Mouse (Mus musculus) cerebellum, adult 8-10 months (tissue): Measurements from ENCODE around the gene Gm4064.
"Not testable (repeated sequence)": the region's sequence is repeated elsewhere in the genome, so short reads cannot be mapped to it uniquely, and the experiment has no call there.

Experiments
- DNase-seq: peaks from one replicate; pipeline ENCODE4 v3.0.0; 2022

The Gm4064 gene

GRCm38 (mm10) chrY:2796105-2796504 is at the start of gene Gm4064:
Gene Gm4064 (minus strand): TSS chrY:2796205.
- DNase-seq = not testable (repeated sequence)

DNA sequence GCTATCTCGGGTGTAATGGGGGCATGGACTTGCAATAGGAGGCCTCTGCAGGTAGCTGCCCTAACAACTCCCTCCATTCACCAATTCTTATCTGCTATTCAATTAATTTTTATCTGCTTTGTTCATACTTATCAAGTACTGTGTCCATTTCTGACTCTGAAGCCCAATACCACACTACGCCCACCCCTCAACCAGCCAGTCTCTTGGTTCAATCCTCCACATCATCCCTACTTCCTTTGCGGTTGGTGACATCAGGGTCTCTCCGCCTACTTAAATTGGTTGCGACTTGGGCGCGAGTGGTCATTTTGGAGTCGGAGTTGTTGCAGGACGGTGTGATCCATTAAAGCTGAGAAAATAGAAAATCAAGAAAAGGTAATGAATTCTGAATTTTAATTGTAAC is 34.4 kb upstream of the Gm4064 start, which contains the start of the genes Rbmy and Gm10256:
TSS of gene Rbmy (plus strand) at position 301 of the 400 bp plus-strand sequence.
TSS of gene Gm10256 (plus strand) at position 320 of the 400 bp plus-strand sequence.
- DNase-seq = not testable (repeated sequence)
